In the genomic region with DNA sequence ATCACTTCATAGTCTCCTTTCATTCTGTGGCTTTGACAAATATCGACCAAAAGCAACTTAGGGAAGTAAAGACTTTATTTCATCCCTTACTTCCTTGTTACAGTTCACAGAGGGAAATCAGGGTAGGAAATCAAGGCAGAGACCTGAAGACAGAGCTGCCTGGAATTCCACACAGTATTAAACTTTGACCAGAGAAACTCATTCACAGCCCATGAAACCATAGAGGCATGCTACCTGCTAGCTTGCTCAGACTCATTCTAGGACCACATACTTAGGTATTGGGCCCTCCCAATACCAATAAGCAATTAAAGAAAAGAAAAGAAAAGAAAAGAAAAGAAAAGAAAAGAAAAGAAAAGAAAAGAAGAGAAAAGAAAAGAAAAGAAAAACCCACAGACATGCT, we compare ENCODE assay signal across 34 mouse cellular contexts. TPM values are rescaled to one million over a fixed set of nuclear protein-coding genes. Genes with fewer than 3 reads are reported as not detected.
"Had no signal": no experiment of that assay in that cellular context is flagged by ENCODE, and none has a peak within 500 bp of the region (broad histone marks: within the 10 kb centered on the region; RNA-seq: fewer than 3 reads in every experiment).

No protein-coding gene starts in this region.

- H3K4me3 ChIP-seq: limb, embryonic 10.5 days; limb, embryonic 12.5 days; limb, embryonic 13.5 days; limb, embryonic 15.5 days; liver, embryonic 12.5 days; liver, embryonic 13.5 days; liver, embryonic 15.5 days; lung, embryonic 15.5 days; megakaryocyte, embryonic 14.5 days; midbrain, embryonic 10.5 days; midbrain, embryonic 12.5 days; midbrain, embryonic 13.5 days; midbrain, embryonic 15.5 days; myocyte; neural tube, embryonic 12.5 days; neural tube, embryonic 13.5 days had no signal

- H3K27ac ChIP-seq: limb, embryonic 10.5 days; limb, embryonic 12.5 days; limb, embryonic 13.5 days; limb, embryonic 15.5 days; liver, embryonic 12.5 days; liver, embryonic 13.5 days; liver, embryonic 14.5 days; liver, embryonic 15.5 days; lung, embryonic 15.5 days; macrophage; midbrain, embryonic 10.5 days; midbrain, embryonic 12.5 days; midbrain, embryonic 13.5 days; midbrain, embryonic 15.5 days; neural tube, embryonic 12.5 days; neural tube, embryonic 13.5 days had no signal

- H3K9me3 ChIP-seq: limb, embryonic 10.5 days; limb, embryonic 12.5 days; limb, embryonic 13.5 days; limb, embryonic 15.5 days; liver, embryonic 12.5 days; liver, embryonic 13.5 days; liver, embryonic 15.5 days; lung, embryonic 15.5 days; megakaryocyte, embryonic 14.5 days; midbrain, embryonic 10.5 days; midbrain, embryonic 12.5 days; midbrain, embryonic 13.5 days; midbrain, embryonic 15.5 days; neural tube, embryonic 12.5 days; neural tube, embryonic 13.5 days had no signal

- H3K4me1 ChIP-seq: megakaryocyte, embryonic 14.5 days had no signal

- H3K36me3 ChIP-seq: limb, embryonic 10.5 days; limb, embryonic 12.5 days; limb, embryonic 13.5 days; limb, embryonic 15.5 days; liver, embryonic 12.5 days; liver, embryonic 13.5 days; liver, embryonic 15.5 days; lung, embryonic 15.5 days; midbrain, embryonic 10.5 days; midbrain, embryonic 12.5 days; midbrain, embryonic 13.5 days; midbrain, embryonic 15.5 days; neural tube, embryonic 12.5 days; neural tube, embryonic 13.5 days had no signal

- ATAC-seq: liver, embryonic 12.5 days; liver, postnatal 0 days; lung, postnatal 0 days; midbrain, embryonic 13.5 days; midbrain, embryonic 15.5 days; midbrain, embryonic 16.5 days had no signal

- H3K4me2 ChIP-seq: limb, embryonic 12.5 days; limb, embryonic 13.5 days; limb, embryonic 15.5 days; liver, embryonic 11.5 days; liver, embryonic 12.5 days; liver, embryonic 13.5 days; liver, embryonic 15.5 days; lung, embryonic 14.5 days; lung, embryonic 15.5 days; midbrain, embryonic 11.5 days; midbrain, embryonic 12.5 days; midbrain, embryonic 13.5 days; midbrain, embryonic 15.5 days; neural tube, embryonic 12.5 days; neural tube, embryonic 13.5 days had no signal

- DNase-seq: left cerebral cortex, postnatal 4 days; liver; liver, embryonic 13.5 days; liver, postnatal 0 days; lung, adult 18-20 months; lung, adult 2 months; lung, embryonic 14.5 days; lung, postnatal 10 days; lung, postnatal 14 days; lung, postnatal 36 days; lung, postnatal 4 days; midbrain, embryonic 14.5 days had no signal

- H3K27me3 ChIP-seq: limb, embryonic 12.5 days; limb, embryonic 13.5 days; limb, embryonic 15.5 days; liver, embryonic 12.5 days; liver, embryonic 13.5 days; liver, embryonic 15.5 days; lung, embryonic 15.5 days; megakaryocyte, embryonic 14.5 days; midbrain, embryonic 13.5 days; midbrain, embryonic 15.5 days; neural tube, embryonic 12.5 days; neural tube, embryonic 13.5 days had no signal

- H3K9ac ChIP-seq: limb, embryonic 12.5 days; limb, embryonic 13.5 days; limb, embryonic 15.5 days; liver, embryonic 12.5 days; liver, embryonic 13.5 days; liver, embryonic 14.5 days; liver, embryonic 15.5 days; liver, postnatal 0 days; lung, embryonic 14.5 days; lung, embryonic 15.5 days; midbrain, embryonic 12.5 days; midbrain, embryonic 13.5 days; midbrain, embryonic 15.5 days; neural tube, embryonic 12.5 days; neural tube, embryonic 13.5 days had no signal

RNA-seq across cellular contexts. Expression of gene Auts2, which starts 38.3 kb away (rescaled TPM):
- total RNA-seq: monocyte, adult 5-6 weeks had no signal
